Comparison of ENCODE assay signal across 20 mouse cellular contexts in the genomic region with DNA sequence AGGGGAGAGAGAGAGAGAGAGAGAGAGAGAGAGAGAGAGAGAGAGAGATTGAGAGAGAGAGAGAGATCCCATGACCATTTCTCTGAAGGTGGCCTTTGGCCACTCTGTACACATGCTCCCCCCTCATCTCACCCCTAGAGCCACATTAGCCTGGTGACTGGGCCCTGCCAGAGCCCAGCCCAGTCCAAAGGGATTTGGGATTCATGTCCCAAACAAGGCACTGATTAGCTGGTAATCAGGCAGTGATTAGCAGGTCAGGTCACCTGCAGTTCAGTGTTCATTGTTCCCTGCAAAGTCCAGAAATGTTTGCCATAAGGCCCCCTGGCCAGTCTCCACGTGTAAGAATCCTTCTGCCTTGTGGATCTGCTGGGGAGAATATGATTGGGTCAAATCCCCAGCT.
A peak's percentile ranks its signal among the peaks of the same experiment; 100 is the strongest.
DNase-seq lines count a peak whose midpoint lies in the region; ATAC-seq and TF ChIP-seq lines count a peak whose summit lies in the region.
"Had no signal": no experiment of that assay in that cellular context is flagged by ENCODE, and none has a peak within 500 bp of the region (broad histone marks: within the 10 kb centered on the region; RNA-seq: fewer than 3 reads in every experiment).

No protein-coding gene starts in this region.

- ATAC-seq in kidney, embryonic 14.5 days (ENCODE audit: low FRiP score, low TSS enrichment) = no peak
- peak; percentile 44; the same call in 1 of the 2 replicates for ATAC-seq in liver, embryonic 15.5 days (ENCODE audit: insufficient read depth)
- peak; percentile 65; the same call in 1 of the 2 replicates for ATAC-seq in stomach, postnatal 0 days (ENCODE audit: low FRiP score, low TSS enrichment)
- ATAC-seq in forebrain, embryonic 14.5 days = no peak
- ATAC-seq: forebrain, postnatal 0 days had no signal

- peak; percentile 38 for DNase-seq in kidney, adult 18-20 months
- DNase-seq in kidney, adult 9 months = peak; percentile 79
- DNase-seq in stomach, postnatal 0 days (ENCODE audit: low spot score) = peak; percentile 33
- DNase-seq in forebrain, embryonic 14.5 days (ENCODE audit: low spot score) = no peak
- DNase-seq in frontal cortex, postnatal 10 days (ENCODE audit: low spot score in 2 of 2) = no peak
- no peak for DNase-seq in cerebellum, postnatal 10 days
- DNase-seq: adrenal gland, postnatal 14 days; cerebellum, postnatal 14 days; embryo, embryonic 11 days; forebrain, postnatal 0 days; heart, postnatal 14 days; lung, embryonic 14.5 days; lung, postnatal 36 days; right cerebral cortex, postnatal 25 days; thymus, postnatal 14 days had no signal

- H3K27me3 ChIP-seq in kidney, embryonic 14.5 days (ENCODE audit: control insufficient read depth, insufficient read depth, low read length) = no peaks in the 10 kb centered on the region
- H3K27me3 ChIP-seq in liver, embryonic 15.5 days = no peaks in the 10 kb centered on the region
- no peaks in the 10 kb centered on the region for H3K27me3 ChIP-seq in stomach, postnatal 0 days (ENCODE audit: control insufficient read depth, insufficient read depth, low read length)
- no peaks in the 10 kb centered on the region for H3K27me3 ChIP-seq in forebrain, embryonic 14.5 days (replicated peaks; ENCODE audit: control insufficient read depth, insufficient read depth, low read length)
- H3K27me3 ChIP-seq: heart, embryonic 12.5 days; hindbrain, embryonic 13.5 days; limb, embryonic 12.5 days had no signal

- H3K4me1 ChIP-seq in kidney, embryonic 14.5 days (ENCODE audit: control insufficient read depth, insufficient read depth, low read length) = no peaks in the 10 kb centered on the region
- H3K4me1 ChIP-seq in liver, embryonic 15.5 days (replicated peaks) = no peaks in the 10 kb centered on the region; the same call in 1 of the 2 replicates
- no peaks in the 10 kb centered on the region for H3K4me1 ChIP-seq in stomach, postnatal 0 days (replicated peaks; ENCODE audit: control insufficient read depth, insufficient read depth)
- H3K4me1 ChIP-seq in forebrain, embryonic 14.5 days (ENCODE audit: control insufficient read depth, insufficient read depth, low read length) = no peaks in the 10 kb centered on the region
- H3K4me1 ChIP-seq: hindbrain, embryonic 13.5 days had no signal

- H3K9ac ChIP-seq in kidney, embryonic 14.5 days (ENCODE audit: low read depth, low read length) = no peak overlapping the region
- no peak overlapping the region for H3K9ac ChIP-seq in liver, embryonic 15.5 days
- H3K9ac ChIP-seq in stomach, postnatal 0 days (ENCODE audit: low read length) = no peak overlapping the region
- H3K9ac ChIP-seq in forebrain, embryonic 14.5 days (ENCODE audit: low read length) = no peak overlapping the region
- H3K9ac ChIP-seq: forebrain, postnatal 0 days; heart, embryonic 12.5 days; hindbrain, embryonic 13.5 days; limb, embryonic 12.5 days; lung, embryonic 14.5 days had no signal

- no peak overlapping the region for H3K4me3 ChIP-seq in kidney, embryonic 14.5 days (ENCODE audit: low read length)
- H3K4me3 ChIP-seq in liver, embryonic 15.5 days (replicated peaks) = no peak overlapping the region
- no peak overlapping the region for H3K4me3 ChIP-seq in stomach, postnatal 0 days (ENCODE audit: low read depth, low read length)
- no peak overlapping the region for H3K4me3 ChIP-seq in forebrain, embryonic 14.5 days (ENCODE audit: low read depth, low read length)
- H3K4me3 ChIP-seq: heart, embryonic 12.5 days; hindbrain, embryonic 13.5 days; limb, embryonic 12.5 days had no signal

- 43% methylated on average over 1 of the region's 1 CpGs for WGBS in kidney, embryonic 14.5 days
- WGBS in liver, embryonic 15.5 days (ENCODE audit: insufficient replicate concordance) = 25% methylated on average over 1 of the region's 1 CpGs
- WGBS in stomach, postnatal 0 days = 22% methylated on average over 1 of the region's 1 CpGs
- 7% methylated on average over 1 of the region's 1 CpGs for WGBS in forebrain, embryonic 14.5 days

- no peaks in the 10 kb centered on the region for H3K36me3 ChIP-seq in kidney, embryonic 14.5 days (ENCODE audit: control insufficient read depth, insufficient read depth, low read length)
- no peaks in the 10 kb centered on the region for H3K36me3 ChIP-seq in liver, embryonic 15.5 days (replicated peaks)
- H3K36me3 ChIP-seq in stomach, postnatal 0 days (ENCODE audit: control insufficient read depth, insufficient read depth, low read length) = no peaks in the 10 kb centered on the region
- no peaks in the 10 kb centered on the region for H3K36me3 ChIP-seq in forebrain, embryonic 14.5 days (ENCODE audit: control insufficient read depth, insufficient read depth, low read length)
- H3K36me3 ChIP-seq: heart, embryonic 12.5 days; hindbrain, embryonic 13.5 days; limb, embryonic 12.5 days had no signal

- TF ChIP-seq EP300 in stomach, postnatal 0 days (optimal IDR thresholded peaks at IDR 0.05) = no peak

- TF ChIP-seq CTCF in stomach, postnatal 0 days (IDR thresholded peaks at IDR 0.05; ENCODE audit: low read depth) = no peak

- H3K4me2 ChIP-seq in kidney, embryonic 14.5 days (replicated peaks; ENCODE audit: low read depth, low read length) = no peak overlapping the region
- no peak overlapping the region for H3K4me2 ChIP-seq in liver, embryonic 15.5 days
- no peak overlapping the region for H3K4me2 ChIP-seq in stomach, postnatal 0 days (replicated peaks; ENCODE audit: low read depth)
- H3K4me2 ChIP-seq in forebrain, embryonic 14.5 days (ENCODE audit: low read length) = no peak overlapping the region
- H3K4me2 ChIP-seq: heart, embryonic 12.5 days; hindbrain, embryonic 13.5 days; limb, embryonic 12.5 days; lung, embryonic 14.5 days had no signal

- H3K9me3 ChIP-seq in kidney, embryonic 14.5 days (ENCODE audit: control insufficient read depth, low read length) = no peaks in the 10 kb centered on the region
- H3K9me3 ChIP-seq in liver, embryonic 15.5 days (replicated peaks) = no peaks in the 10 kb centered on the region
- H3K9me3 ChIP-seq in stomach, postnatal 0 days (ENCODE audit: control insufficient read depth, low read length) = no peaks in the 10 kb centered on the region
- no peaks in the 10 kb centered on the region for H3K9me3 ChIP-seq in forebrain, embryonic 14.5 days (replicated peaks; ENCODE audit: control insufficient read depth, low read length)
- H3K9me3 ChIP-seq: heart, embryonic 12.5 days; hindbrain, embryonic 13.5 days; limb, embryonic 12.5 days had no signal

- no peak overlapping the region for H3K27ac ChIP-seq in kidney, embryonic 14.5 days (ENCODE audit: low read depth, low read length)
- H3K27ac ChIP-seq in liver, embryonic 15.5 days (replicated peaks) = no peak overlapping the region
- no peak overlapping the region for H3K27ac ChIP-seq in stomach, postnatal 0 days (replicated peaks)
- H3K27ac ChIP-seq in forebrain, embryonic 14.5 days (ENCODE audit: low read depth, low read length) = no peak overlapping the region
- H3K27ac ChIP-seq: hindbrain, embryonic 13.5 days; limb, embryonic 12.5 days had no signal

Comparison
In these comparisons a context has a peak if more than half of its experiments do, and no peak if none do; other contexts are left out.
1. DNase-seq: peak in kidney, adult 18-20 months (single experiment), kidney, adult 9 months (single experiment) and stomach, postnatal 0 days (single experiment); none in forebrain, embryonic 14.5 days (single experiment), frontal cortex, postnatal 10 days (0 of 2) and cerebellum, postnatal 10 days (0 of 2).
2. ATAC-seq: peak in liver, embryonic 15.5 days (single experiment) and stomach, postnatal 0 days (single experiment); none in kidney, embryonic 14.5 days (single experiment) and forebrain, embryonic 14.5 days (single experiment).